Mouse (Mus musculus): ENCODE data around the gene Hs3st3a1.

GRCm38 (mm10) chr11:64558282-64558681 is 123.2 kb downstream of the Hs3st3a1 start:
- TF ChIP-seq TAL1 (IDR thresholded peaks at IDR 0.05; ENCODE audit: low read length): no peak
- no peak for TF ChIP-seq GATA1 (IDR thresholded peaks at IDR 0.05; ENCODE audit: low read length)

All from erythroblast, embryonic 14.5 days (primary cell).